Mouse (Mus musculus): ENCODE results near the gene Pank3.
A peak's percentile ranks its signal among the peaks of the same experiment; 100 is the strongest.
"Not testable (repeated sequence)": the region's sequence is repeated elsewhere in the genome, so short reads cannot be mapped to it uniquely, and the experiment has no call there.

Gene Pank3

GRCm38 (mm10) chr11:35776452-35776851 is 7.2 kb downstream of the Pank3 start:
- no peak for DNase-seq (ENCODE audit: low read depth)

GRCm38 (mm10) chr11:35780336-35780735 is 11.1 kb downstream of the Pank3 start:
- no peak for DNase-seq (ENCODE audit: low read depth)

- DNase-seq (ENCODE audit: low read depth), result no peak
Observed at GRCm38 (mm10) chr11:35782444-35782843, 13.2 kb downstream of the Pank3 start.

- no peak for DNase-seq (ENCODE audit: low read depth)
Observed at GRCm38 (mm10) chr11:35783038-35783437, 13.8 kb downstream of the Pank3 start.

GRCm38 (mm10) chr11:35784002-35784401 is 14.7 kb downstream of the Pank3 start:
- no peak for DNase-seq (ENCODE audit: low read depth)

- DNase-seq (ENCODE audit: low read depth), result no peak
Observed at GRCm38 (mm10) chr11:35784537-35784936, 15.3 kb downstream of the Pank3 start.

- no peak for DNase-seq (ENCODE audit: low read depth)
Observed at GRCm38 (mm10) chr11:35788443-35788842, 19.2 kb downstream of the Pank3 start.

- not testable (repeated sequence) for DNase-seq (ENCODE audit: low read depth)
Observed at GRCm38 (mm10) chr11:35792800-35793199, 23.5 kb downstream of the Pank3 start.

GRCm38 (mm10) chr11:35797751-35798494 is 28.6 kb downstream of the Pank3 start:
- no peak for DNase-seq (ENCODE audit: low read depth)

GRCm38 (mm10) chr11:35798495-35798820 is 29.2 kb downstream of the Pank3 start:
- DNase-seq (ENCODE audit: low read depth), result no peak

- peak; percentile 60 for DNase-seq (ENCODE audit: low read depth)
Observed at GRCm38 (mm10) chr11:35798874-35799273, 29.6 kb downstream of the Pank3 start, which contains the start of gene Fbll1. Gene Fbll1 (minus strand): TSS chr11:35798884.

- no peak for DNase-seq (ENCODE audit: low read depth)
Observed at GRCm38 (mm10) chr11:35801332-35801731, 32.0 kb downstream of the Pank3 start.

GRCm38 (mm10) chr11:35811458-35811857 is 42.2 kb downstream of the Pank3 start:
- DNase-seq (ENCODE audit: low read depth), result no peak

GRCm38 (mm10) chr11:35816316-35816715 is 47.0 kb downstream of the Pank3 start:
- no peak for DNase-seq (ENCODE audit: low read depth)

- DNase-seq (ENCODE audit: low read depth), result no peak
Observed at GRCm38 (mm10) chr11:35827714-35828113, 58.4 kb downstream of the Pank3 start.

GRCm38 (mm10) chr11:35832139-35832538 is 62.9 kb downstream of the Pank3 start:
- DNase-seq (ENCODE audit: low read depth), result no peak

- no peak for DNase-seq (ENCODE audit: low read depth)
Observed at GRCm38 (mm10) chr11:35833270-35833669, 64.0 kb downstream of the Pank3 start.

GRCm38 (mm10) chr11:35834022-35834760 is 64.9 kb downstream of the Pank3 start, which contains the start of gene Rars:
Gene Rars (minus strand): TSS chr11:35834506.
- peak; percentile 93 for DNase-seq (ENCODE audit: low read depth)

GRCm38 (mm10) chr11:35837156-35838126 is 68.2 kb downstream of the Pank3 start:
- DNase-seq (ENCODE audit: low read depth), result no peak

GRCm38 (mm10) chr11:35838345-35839338 is 69.4 kb downstream of the Pank3 start:
- DNase-seq (ENCODE audit: low read depth), result peak; percentile 77

GRCm38 (mm10) chr11:35840282-35840681 is 71.0 kb downstream of the Pank3 start:
- no peak for DNase-seq (ENCODE audit: low read depth)

Measured in c-Kit-positive CD71-negative TER-119-negative erythroid progenitor cells, embryonic 14.5 days (primary cell).